ENCODE assay signal across 12 mouse cellular contexts in genomic region chr5:53354296-53354695, GRCm38 (mm10).
A peak's percentile ranks its signal among the peaks of the same experiment; 100 is the strongest.
DNase-seq lines count a peak whose midpoint lies in the region; ATAC-seq and TF ChIP-seq lines count a peak whose summit lies in the region.
"Had no signal": no experiment of that assay in that cellular context is flagged by ENCODE, and none has a peak within 500 bp of the region (broad histone marks: within the 10 kb centered on the region; RNA-seq: fewer than 3 reads in every experiment).

No protein-coding gene starts in this region.

- no peak overlapping the region for H3K4me2 ChIP-seq in forebrain, embryonic 15.5 days (replicated peaks)
- no peak overlapping the region for H3K4me2 ChIP-seq in forebrain, embryonic 16.5 days (ENCODE audit: low read length)
- H3K4me2 ChIP-seq in kidney, embryonic 16.5 days (replicated peaks; ENCODE audit: low read depth, low read length): no peak overlapping the region
- no peak overlapping the region for H3K4me2 ChIP-seq in intestine, postnatal 0 days (replicated peaks; ENCODE audit: low read depth)
- H3K4me2 ChIP-seq: heart, embryonic 11.5 days; hindbrain, embryonic 14.5 days had no signal

- no peak for DNase-seq in kidney, postnatal 36 days
- DNase-seq in R1 (ENCODE audit: low read depth, low spot score): peak; percentile 74
- no peak for DNase-seq in testis, postnatal 14 days (ENCODE audit: low spot score)
- no peak for DNase-seq in frontal cortex, postnatal 10 days (ENCODE audit: low spot score in 2 of 2)

- no peaks in the 10 kb centered on the region for H3K27me3 ChIP-seq in forebrain, embryonic 15.5 days
- H3K27me3 ChIP-seq in forebrain, embryonic 16.5 days (replicated peaks; ENCODE audit: control insufficient read depth, insufficient read depth, low read length): no peaks in the 10 kb centered on the region
- no peaks in the 10 kb centered on the region for H3K27me3 ChIP-seq in kidney, embryonic 16.5 days (ENCODE audit: insufficient read depth, low read length)
- peaks cover 6% of the 10 kb centered on the region; the same call in 1 of the 2 replicates for H3K27me3 ChIP-seq in intestine, postnatal 0 days (replicated peaks; ENCODE audit: control insufficient read depth, insufficient read depth, low read length)
- H3K27me3 ChIP-seq: Patski had no signal

- peak; percentile 8; the same call in 1 of the 2 replicates for ATAC-seq in forebrain, embryonic 15.5 days (replicated peaks)
- no peak; the same call in 1 of the 2 replicates for ATAC-seq in forebrain, embryonic 16.5 days
- ATAC-seq in kidney, embryonic 16.5 days (ENCODE audit: low FRiP score, low TSS enrichment): 0 out of 2 replicates have a peak, but pooled peaks have one; percentile 16
- 0 out of 2 replicates have a peak, but pooled peaks have one; percentile 17 for ATAC-seq in intestine, postnatal 0 days

- H3K27ac ChIP-seq in forebrain, embryonic 15.5 days (replicated peaks): no peak overlapping the region
- H3K27ac ChIP-seq in forebrain, embryonic 16.5 days (ENCODE audit: low read length): no peak overlapping the region
- H3K27ac ChIP-seq in kidney, embryonic 16.5 days (ENCODE audit: low read length): no peak overlapping the region
- H3K27ac ChIP-seq in intestine, postnatal 0 days (ENCODE audit: low read depth, low read length): no peak overlapping the region
- H3K27ac ChIP-seq: hindbrain, embryonic 14.5 days had no signal

- no peak for TF ChIP-seq CTCF in intestine, postnatal 0 days (IDR thresholded peaks at IDR 0.05; ENCODE audit: low read depth)

- WGBS in forebrain, embryonic 15.5 days: 91% methylated on average over 3 of the region's 3 CpGs
- WGBS in forebrain, embryonic 16.5 days: 95% methylated on average over 3 of the region's 3 CpGs
- 90% methylated on average over 3 of the region's 3 CpGs for WGBS in kidney, embryonic 16.5 days
- 89% methylated on average over 3 of the region's 3 CpGs for WGBS in intestine, postnatal 0 days

- H3K4me3 ChIP-seq in forebrain, embryonic 15.5 days: no peak overlapping the region
- H3K4me3 ChIP-seq in forebrain, embryonic 16.5 days (replicated peaks; ENCODE audit: low read length): no peak overlapping the region
- no peak overlapping the region for H3K4me3 ChIP-seq in kidney, embryonic 16.5 days (ENCODE audit: low read length)
- no peak overlapping the region for H3K4me3 ChIP-seq in intestine, postnatal 0 days (ENCODE audit: low read depth, low read length)

- no peaks in the 10 kb centered on the region for H3K9me3 ChIP-seq in forebrain, embryonic 15.5 days
- no peaks in the 10 kb centered on the region for H3K9me3 ChIP-seq in forebrain, embryonic 16.5 days (ENCODE audit: control insufficient read depth, low read length)
- no peaks in the 10 kb centered on the region for H3K9me3 ChIP-seq in kidney, embryonic 16.5 days (ENCODE audit: low read length)
- no peaks in the 10 kb centered on the region for H3K9me3 ChIP-seq in intestine, postnatal 0 days (ENCODE audit: control insufficient read depth)
- H3K9me3 ChIP-seq: G1E had no signal

- no peak overlapping the region for H3K9ac ChIP-seq in forebrain, embryonic 15.5 days (replicated peaks)
- no peak overlapping the region for H3K9ac ChIP-seq in forebrain, embryonic 16.5 days (replicated peaks; ENCODE audit: low read depth, low read length)
- no peak overlapping the region for H3K9ac ChIP-seq in kidney, embryonic 16.5 days (replicated peaks; ENCODE audit: low read length)
- no peak overlapping the region for H3K9ac ChIP-seq in intestine, postnatal 0 days (ENCODE audit: low read depth, low read length)
- H3K9ac ChIP-seq: hindbrain, embryonic 14.5 days had no signal

- H3K4me1 ChIP-seq in forebrain, embryonic 15.5 days: 0 out of 2 replicates have a peak, but pooled peaks cover 3% of the 10 kb centered on the region
- H3K4me1 ChIP-seq in forebrain, embryonic 16.5 days (replicated peaks; ENCODE audit: control insufficient read depth, insufficient read depth, low read length): no peaks in the 10 kb centered on the region
- no peaks in the 10 kb centered on the region for H3K4me1 ChIP-seq in kidney, embryonic 16.5 days (ENCODE audit: insufficient read depth, low read length)
- no peaks in the 10 kb centered on the region for H3K4me1 ChIP-seq in intestine, postnatal 0 days (replicated peaks; ENCODE audit: control insufficient read depth, insufficient read depth, low read length)

- no peaks in the 10 kb centered on the region for H3K36me3 ChIP-seq in forebrain, embryonic 15.5 days
- H3K36me3 ChIP-seq in forebrain, embryonic 16.5 days (ENCODE audit: control insufficient read depth, insufficient read depth): no peaks in the 10 kb centered on the region
- no peaks in the 10 kb centered on the region for H3K36me3 ChIP-seq in kidney, embryonic 16.5 days (ENCODE audit: insufficient read depth, low read length)
- H3K36me3 ChIP-seq in intestine, postnatal 0 days (ENCODE audit: control insufficient read depth, insufficient read depth): no peaks in the 10 kb centered on the region
- H3K36me3 ChIP-seq: G1E had no signal
